Mouse (Mus musculus) kidney, adult 9 months (tissue): ENCODE results near the gene Frmpd2.
A peak's percentile ranks its signal among the peaks of the same experiment; 100 is the strongest.
"Not testable (repeated sequence)": the region's sequence is repeated elsewhere in the genome, so short reads cannot be mapped to it uniquely, and the experiment has no call there.

ENCODE experiments used
- DNase-seq: peaks from one replicate; pipeline ENCODE4 v3.0.0; 2022

The Frmpd2 gene

GRCm38 (mm10) chr14:33471331-33471730, at the start of gene Frmpd2:
Gene Frmpd2 (plus strand): TSS chr14:33471696.
- no peak for DNase-seq

DNA sequence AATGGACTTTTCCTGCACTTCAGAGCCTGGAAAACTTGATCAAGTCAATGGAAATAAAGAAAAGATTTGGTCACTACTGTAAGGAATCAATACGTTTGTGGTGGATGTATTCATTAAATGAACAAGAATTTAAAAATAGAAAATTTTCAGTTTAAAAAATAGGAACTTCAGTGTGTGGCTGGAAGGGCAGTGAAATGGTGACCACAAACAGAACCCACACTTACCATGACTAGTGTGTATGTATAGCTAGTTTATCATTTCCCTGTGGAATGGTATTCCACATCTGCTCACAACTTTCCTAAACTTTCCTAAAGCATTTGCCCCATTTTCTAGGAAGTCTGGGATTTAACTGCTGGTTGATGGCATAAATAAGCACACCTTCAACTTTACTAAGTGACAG, 48.5 kb upstream of the Frmpd2 start:
- no peak for DNase-seq

GRCm38 (mm10) chr14:33424124-33424523, 47.4 kb upstream of the Frmpd2 start:
- no peak for DNase-seq

GRCm38 (mm10) chr14:33432485-33432884, 39.0 kb upstream of the Frmpd2 start:
- DNase-seq: not testable (repeated sequence)

- DNase-seq: no peak
Observed at GRCm38 (mm10) chr14:33443780-33444179, 27.7 kb upstream of the Frmpd2 start.

GRCm38 (mm10) chr14:33445962-33446361, 25.5 kb upstream of the Frmpd2 start:
- DNase-seq: no peak

GRCm38 (mm10) chr14:33446561-33447023, 24.9 kb upstream of the Frmpd2 start:
- DNase-seq: peak; percentile 43

DNA sequence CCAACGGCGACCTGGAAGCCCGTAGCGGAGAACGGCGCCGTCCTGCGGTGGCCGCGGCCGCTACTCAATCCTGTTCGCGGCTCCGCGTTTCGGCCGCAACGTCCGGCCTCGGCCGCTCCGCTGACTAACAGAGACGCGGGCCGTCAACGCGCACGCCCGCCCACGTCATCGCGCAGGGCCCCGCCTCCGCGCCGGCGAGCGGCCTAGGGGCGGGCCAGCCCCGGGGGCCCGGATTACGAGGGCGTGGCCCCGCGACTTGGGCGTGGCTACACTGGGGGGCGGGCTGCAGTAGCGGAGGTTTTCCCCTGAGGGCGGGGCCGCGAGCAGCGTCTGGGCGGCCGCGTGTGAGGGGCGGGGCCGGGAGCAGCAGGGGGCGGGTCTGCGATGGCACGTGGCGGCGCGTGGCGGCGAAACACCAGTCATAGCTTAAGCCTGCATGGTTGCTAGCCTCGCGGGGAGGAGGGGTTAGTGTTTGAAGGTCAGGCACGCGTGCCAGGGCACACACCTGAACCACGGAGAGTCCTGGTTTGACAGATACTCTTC, 24.4 kb upstream of the Frmpd2 start, which contains the start of gene Mapk8:
Mapk8 (minus strand) TSS at position 132 of the 543 bp plus-strand sequence.
- DNase-seq: peak; percentile 98

GRCm38 (mm10) chr14:33448276-33448675, 23.2 kb upstream of the Frmpd2 start:
- no peak for DNase-seq

DNA sequence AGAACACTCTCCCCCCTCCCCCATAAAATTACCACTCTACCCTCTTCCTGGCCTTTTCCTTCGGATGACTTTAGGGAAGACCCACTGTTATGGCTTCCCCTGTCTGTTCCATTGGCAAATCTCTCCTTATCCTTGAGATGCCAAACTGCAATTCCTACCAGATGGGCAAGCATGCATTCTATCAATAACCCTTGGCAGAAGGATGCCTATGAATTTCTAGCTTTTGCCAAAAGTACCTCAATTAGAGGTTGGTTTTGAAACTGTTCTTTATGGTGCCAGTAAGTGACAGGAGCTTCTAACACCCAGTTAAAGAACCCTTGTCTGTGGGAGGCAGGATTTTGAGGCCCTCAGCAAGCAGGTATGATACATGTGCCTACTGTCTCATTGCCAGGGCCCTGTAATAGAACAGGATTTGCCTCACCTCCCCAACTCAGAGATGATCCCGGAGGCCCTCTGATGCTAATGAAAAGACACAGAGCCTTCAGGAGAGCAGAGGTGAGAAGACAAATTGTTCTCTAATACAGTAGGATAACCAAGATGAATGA, 22.1 kb upstream of the Frmpd2 start:
- no peak for DNase-seq

- DNase-seq: no peak
Observed at GRCm38 (mm10) chr14:33450331-33450730, 21.2 kb upstream of the Frmpd2 start.

DNA sequence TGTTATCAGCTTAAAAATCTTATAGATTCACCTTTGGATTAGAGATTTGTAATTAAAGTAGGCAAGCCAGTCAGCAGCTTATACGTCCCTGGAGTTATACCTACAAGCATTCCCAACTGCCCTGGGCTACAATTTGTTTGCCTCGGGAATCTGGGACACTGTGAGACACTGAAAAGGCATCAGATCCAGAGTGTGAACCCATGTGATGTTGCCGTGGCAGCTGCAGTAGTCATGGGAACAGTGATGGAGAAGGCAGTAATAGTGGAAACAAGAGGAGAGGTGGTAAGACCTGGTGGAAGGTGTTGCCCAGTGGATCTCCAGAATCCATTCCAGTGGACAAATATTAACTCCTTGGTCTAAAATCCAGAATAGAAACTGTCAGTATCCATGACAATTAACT, 7.8 kb upstream of the Frmpd2 start:
- DNase-seq: no peak

DNA sequence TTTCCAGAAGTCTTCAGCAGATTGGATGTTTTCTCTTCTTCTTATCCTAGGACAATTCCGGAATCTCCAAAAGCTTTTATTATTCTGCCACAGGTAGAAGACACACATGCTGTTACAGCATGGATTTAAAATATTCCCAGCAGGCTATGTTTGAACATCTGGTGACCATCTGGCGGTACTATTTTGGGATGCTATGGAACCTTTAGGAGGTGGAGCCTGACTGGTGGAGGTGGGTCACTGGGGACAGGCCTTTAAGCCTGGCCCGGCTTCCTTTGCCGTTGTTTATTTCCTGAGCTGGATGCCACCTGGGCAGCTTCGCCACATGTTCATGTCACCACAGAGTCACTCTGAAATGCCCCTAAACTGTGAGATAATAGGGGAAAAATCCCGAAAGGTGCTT, 3.7 kb upstream of the Frmpd2 start:
- no peak for DNase-seq

GRCm38 (mm10) chr14:33474461-33474860, 3.0 kb downstream of the Frmpd2 start:
- no peak for DNase-seq

- no peak for DNase-seq
Observed at GRCm38 (mm10) chr14:33476094-33476760, 4.7 kb downstream of the Frmpd2 start.

GRCm38 (mm10) chr14:33481991-33482390, 10.5 kb downstream of the Frmpd2 start:
- no peak for DNase-seq

- peak; percentile 91 for DNase-seq
Observed at GRCm38 (mm10) chr14:33487805-33488550, 16.5 kb downstream of the Frmpd2 start.

DNA sequence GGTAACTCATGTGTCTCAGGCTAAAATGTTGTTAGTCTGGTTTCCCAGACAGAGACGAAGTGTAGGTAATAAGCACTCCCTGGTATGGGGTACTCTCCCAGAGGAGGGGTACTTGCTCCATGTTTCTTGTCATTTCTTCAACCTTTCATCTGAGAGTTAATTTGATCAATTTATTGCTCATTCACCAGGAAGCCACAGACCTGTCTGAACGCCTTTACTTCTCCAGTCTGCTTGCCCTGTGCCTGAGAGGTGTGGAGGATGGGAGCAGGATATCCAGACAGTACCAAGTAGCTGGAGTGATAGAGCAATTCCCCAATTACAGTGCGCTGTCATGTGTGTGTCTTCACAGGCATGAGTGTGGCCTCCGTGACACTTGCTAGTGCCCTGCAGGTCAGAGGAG, 23.7 kb downstream of the Frmpd2 start:
- no peak for DNase-seq

DNA sequence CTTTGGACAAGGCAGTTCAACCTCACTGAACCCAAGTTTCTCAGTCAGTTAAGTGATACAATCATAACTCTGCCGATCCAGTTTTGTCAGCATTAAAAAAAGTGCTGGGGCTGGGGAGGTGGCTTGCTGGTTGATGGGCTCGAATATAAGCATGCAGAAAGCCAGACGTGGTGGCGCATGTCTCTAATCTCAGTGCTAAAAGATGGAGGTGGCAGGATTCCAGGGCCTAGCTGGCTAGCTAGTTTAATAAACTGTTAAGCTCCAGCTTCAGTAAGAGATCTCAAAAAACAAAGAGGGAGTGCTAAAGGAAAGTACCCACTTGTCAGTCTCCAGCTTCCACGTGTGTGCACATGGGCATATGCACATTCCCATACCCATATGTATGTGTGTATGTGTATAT, 25.9 kb downstream of the Frmpd2 start:
- no peak for DNase-seq

GRCm38 (mm10) chr14:33498849-33499248, 27.4 kb downstream of the Frmpd2 start:
- DNase-seq: no peak

- DNase-seq: no peak
Observed at GRCm38 (mm10) chr14:33500631-33501030, 29.1 kb downstream of the Frmpd2 start.

DNA sequence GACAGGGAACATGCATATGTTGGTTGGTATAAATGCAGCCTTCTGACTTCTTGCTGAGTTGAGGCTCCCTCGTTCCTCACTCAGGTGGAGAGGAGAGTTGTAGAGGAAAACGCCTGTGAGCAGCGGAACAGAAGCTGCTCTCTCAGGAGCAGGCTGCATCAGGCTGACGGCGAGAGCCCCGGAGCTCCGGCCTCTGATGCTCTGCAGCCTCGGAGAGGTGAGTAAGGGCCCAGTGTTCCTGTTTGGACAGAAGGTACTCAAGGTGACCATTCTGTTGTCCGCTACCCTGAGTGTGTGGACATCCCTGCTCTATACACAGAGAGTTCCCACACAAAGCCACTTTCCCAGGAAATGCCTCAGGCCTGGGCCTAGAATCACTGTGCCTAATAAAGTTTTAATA, 31.8 kb downstream of the Frmpd2 start:
- DNase-seq: no peak

GRCm38 (mm10) chr14:33506696-33507095, 35.2 kb downstream of the Frmpd2 start:
- DNase-seq: no peak

DNA sequence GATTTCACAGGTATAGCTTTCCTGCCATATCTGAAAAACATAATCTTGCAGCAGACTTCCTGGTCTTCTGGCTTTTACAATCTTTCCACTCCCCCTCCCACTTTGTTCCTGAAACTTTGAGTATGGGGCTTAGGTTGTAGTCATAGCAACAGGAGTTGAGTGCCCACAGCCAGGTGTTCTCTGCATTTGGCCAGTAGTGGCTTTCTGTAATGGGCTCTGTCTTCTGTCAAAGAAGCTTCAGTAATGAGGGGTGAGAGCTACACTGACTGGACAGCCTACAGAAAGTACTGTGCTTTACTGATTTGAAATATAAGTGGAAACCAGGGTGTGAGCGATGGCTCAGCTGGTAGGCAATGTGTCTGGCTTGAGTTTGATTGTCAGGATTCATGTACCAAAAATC, 37.2 kb downstream of the Frmpd2 start:
- DNase-seq: no peak
